Mouse (Mus musculus): ENCODE data around the gene Morc2a.

Morc2a gene

DNA sequence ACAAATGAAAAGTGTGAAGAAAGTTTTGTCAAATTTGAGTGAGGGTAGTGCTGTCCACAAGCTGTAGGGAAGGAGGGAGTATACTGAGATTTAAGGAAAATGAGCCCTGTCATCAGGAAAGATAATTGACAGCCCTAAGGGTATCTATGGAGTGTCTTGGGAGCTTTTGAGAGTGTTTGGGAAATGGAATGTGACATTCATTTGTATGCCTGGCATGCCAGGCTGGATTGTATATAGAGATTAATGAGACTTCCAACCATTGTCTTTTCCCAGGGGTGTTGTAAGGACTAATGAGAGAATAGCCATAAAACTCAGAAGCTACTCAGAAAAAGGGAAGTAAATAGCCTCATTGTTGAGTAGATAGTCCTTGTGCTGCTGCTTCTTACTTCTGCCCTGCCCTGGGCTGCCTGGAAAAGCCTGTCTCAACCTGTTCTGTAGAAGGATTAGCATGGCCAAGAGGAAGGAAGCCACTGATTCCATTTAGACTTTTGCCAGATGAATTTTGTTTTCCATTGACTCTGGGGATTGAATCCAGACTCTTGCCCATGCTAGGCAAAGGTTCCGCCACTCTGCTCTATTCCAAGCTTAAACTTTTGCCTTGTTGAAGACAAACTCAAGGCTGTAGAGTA, 22.1 kb downstream of the Morc2a start:
- ChIA-PET CTCF (interaction anchor here in 1 of 4 experiments (0.9 kb wide), 1 partner anchor 357 kb away, joined by 3 read pairs; no protein-coding TSS in a partner anchor), POLR2A (interaction anchor here in 3 of 4 experiments (0.9 to 8.3 kb wide), 9 partner anchors 10 to 136 kb away, joined by 3 to 82 read pairs (median 4); partner anchors contain the start of gene Morc2a (in 3 of the 3))

DNA sequence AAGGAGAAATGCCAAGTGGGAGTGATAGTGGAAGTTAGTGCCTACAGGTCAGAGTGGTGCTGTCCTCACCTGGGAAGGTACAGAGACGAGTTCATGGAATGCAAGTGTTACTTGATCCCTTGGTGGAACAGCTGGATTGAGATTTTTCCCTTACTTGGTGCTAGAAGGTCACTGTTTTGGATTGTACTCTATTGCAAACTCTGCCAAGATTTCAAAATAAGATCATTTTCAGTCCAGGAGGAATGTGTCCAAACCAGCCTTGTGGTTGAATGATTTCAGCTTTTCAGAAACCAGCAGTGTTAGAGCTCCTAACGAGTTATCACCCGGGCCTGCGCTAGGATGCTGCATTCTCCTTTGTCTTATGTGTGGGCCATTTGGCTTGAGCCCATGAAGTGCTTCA, 25.6 kb downstream of the Morc2a start:
- ChIA-PET POLR2A (interaction anchor here in 2 of 4 experiments (1.2 to 5.7 kb wide), 6 partner anchors 10 to 26 kb away, joined by 3 to 39 read pairs (median 9); partner anchors contain the start of gene Morc2a (in 2 of the 2)), CTCF (no interaction called here)

DNA sequence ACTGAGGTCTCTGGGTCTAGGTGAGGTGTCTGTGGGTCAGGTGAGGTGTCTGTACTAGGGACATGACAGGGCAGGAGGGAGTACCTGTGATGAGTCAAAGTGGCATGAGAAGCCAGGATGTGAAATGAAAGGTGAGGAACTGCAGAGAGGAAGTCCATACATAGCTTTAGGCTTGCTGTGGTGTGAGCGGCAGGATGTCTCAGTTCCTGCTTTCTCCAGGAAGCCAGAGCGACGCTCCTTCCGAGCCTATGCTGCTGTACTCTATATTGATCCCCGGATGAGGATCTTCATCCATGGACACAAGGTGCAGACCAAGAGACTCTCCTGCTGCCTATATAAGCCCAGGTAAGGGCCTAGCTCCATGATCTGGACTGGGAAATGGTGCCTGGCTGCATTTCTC, 27.4 kb downstream of the Morc2a start:
- ChIA-PET POLR2A (interaction anchor here in 2 of 4 experiments (0.8 to 5.7 kb wide), 9 partner anchors 8 to 70 kb away, joined by 3 to 39 read pairs (median 6); partner anchors contain the start of gene Morc2a (in 2 of the 2)), CTCF (interaction anchor here in 1 of 4 experiments (1.3 kb wide), 1 partner anchor 110 kb away, joined by 4 read pairs; no protein-coding TSS in a partner anchor)

DNA sequence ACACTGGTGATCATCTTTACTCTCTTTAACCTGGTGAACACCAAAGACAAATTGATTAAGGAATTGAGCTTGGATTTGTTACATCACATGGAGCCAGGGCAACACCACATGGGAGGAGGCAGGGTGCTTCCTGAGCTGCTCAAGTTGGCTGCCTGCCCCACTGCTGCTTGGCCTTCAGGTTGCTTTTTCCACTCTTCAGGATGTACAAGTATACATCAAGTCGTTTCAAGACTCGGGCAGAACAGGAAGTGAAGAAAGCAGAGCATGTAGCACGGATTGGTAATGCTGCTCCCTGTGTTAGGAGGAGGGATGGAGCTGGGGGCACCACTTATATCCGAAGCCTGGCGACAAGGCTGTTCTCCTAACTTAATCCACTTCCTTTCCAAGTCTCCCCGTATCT, 28.2 kb downstream of the Morc2a start:
- CTCF ChIA-PET, result interaction anchor here in 2 of 4 experiments (0.7 to 1.3 kb wide), 2 partner anchors 109 to 200 kb away, joined by 3 to 4 read pairs; no protein-coding TSS in a partner anchor
- POLR2A ChIA-PET, result interaction anchor here in 2 of 4 experiments (0.8 to 5.7 kb wide), 10 partner anchors 9 to 71 kb away, joined by 3 to 39 read pairs (median 6); partner anchors contain the start of gene Morc2a (in 2 of the 2)

DNA sequence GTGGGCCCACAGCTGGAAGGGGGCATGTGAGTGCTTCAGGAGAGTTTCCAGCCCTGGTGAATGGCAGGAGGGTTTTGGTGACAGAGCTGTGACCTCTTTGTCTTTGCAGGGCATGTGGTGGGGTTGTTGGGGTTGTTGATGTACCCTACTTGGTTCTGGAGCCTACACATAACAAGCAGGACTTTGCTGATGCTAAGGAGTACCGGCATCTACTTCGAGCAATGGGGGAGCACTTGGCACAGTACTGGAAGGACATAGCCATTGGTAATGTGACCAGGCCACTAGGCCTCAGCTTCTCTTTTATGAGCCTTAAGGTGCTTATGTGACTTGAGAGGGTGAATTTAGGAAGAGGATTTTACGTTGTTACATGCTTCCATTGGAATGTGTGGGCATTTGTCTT, 30.8 kb downstream of the Morc2a start:
- ChIA-PET CTCF (no interaction called here), POLR2A (interaction anchor here in 2 of 4 experiments (0.8 to 2.9 kb wide), 5 partner anchors 10 to 284 kb away, joined by 3 to 10 read pairs (median 5); partner anchors contain the start of genes Morc2a (in 1 of the 2) and Pes1 (in 1 of the 2))

DNA sequence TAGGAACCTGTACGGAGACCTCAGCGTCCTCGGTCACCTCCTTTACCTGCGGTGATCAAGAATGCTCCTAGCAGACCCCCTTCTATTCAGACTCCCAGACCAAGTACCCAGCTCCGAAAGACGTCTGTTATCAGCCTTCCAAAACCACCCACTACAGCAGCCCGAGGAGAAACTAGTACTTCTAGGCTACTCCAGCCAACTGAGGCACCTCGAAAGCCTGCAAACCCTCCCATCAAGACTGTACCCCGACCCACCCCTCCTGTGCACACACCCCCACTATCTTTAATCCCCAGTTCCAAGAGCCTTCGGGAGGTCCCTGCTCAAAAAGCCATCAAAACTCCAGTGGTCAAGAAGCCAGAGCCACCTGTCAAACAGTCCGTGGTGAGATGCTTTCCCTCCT, 34.7 kb downstream of the Morc2a start:
- ChIA-PET CTCF (interaction anchor here in 2 of 4 experiments (0.7 to 1.4 kb wide), 3 partner anchors 31 to 238 kb away, joined by 3 to 8 read pairs (median 3); no protein-coding TSS in a partner anchor), POLR2A (interaction anchor here in 2 of 4 experiments (0.6 to 3.6 kb wide), 8 partner anchors 10 to 211 kb away, joined by 3 to 24 read pairs (median 4); partner anchors contain the start of genes Morc2a (in 2 of the 2), 4921536K21Rik (in 1 of the 2) and Dusp18 (in 1 of the 2))

DNA sequence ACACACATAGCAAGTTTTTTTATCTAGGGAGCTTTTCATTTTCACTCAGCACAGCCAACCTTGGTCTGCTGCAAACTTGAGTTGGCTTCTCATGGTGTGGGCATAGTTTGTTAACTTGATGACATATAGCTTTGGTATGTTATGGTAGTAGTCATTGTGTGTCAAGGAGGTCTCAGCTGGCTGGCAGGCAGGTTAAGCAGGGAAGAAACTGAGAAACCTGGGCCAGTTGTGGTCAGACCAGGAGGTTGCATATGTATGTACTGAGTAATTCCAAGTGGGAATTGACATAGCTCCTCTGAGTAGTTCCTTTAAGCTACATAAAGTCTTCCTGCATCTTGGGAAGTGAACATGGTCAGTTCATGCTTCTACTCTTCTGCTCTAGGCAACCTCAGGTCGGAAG, 35.2 kb downstream of the Morc2a start:
- ChIA-PET CTCF (interaction anchor here in 3 of 4 experiments (0.7 to 1.4 kb wide), 4 partner anchors 13 to 237 kb away, joined by 3 to 8 read pairs (median 3); no protein-coding TSS in a partner anchor), POLR2A (interaction anchor here in 2 of 4 experiments (0.8 to 3.6 kb wide), 7 partner anchors 10 to 211 kb away, joined by 3 to 24 read pairs (median 4); partner anchors contain the start of genes Morc2a (in 2 of the 2), 4921536K21Rik (in 1 of the 2) and Dusp18 (in 1 of the 2))

DNA sequence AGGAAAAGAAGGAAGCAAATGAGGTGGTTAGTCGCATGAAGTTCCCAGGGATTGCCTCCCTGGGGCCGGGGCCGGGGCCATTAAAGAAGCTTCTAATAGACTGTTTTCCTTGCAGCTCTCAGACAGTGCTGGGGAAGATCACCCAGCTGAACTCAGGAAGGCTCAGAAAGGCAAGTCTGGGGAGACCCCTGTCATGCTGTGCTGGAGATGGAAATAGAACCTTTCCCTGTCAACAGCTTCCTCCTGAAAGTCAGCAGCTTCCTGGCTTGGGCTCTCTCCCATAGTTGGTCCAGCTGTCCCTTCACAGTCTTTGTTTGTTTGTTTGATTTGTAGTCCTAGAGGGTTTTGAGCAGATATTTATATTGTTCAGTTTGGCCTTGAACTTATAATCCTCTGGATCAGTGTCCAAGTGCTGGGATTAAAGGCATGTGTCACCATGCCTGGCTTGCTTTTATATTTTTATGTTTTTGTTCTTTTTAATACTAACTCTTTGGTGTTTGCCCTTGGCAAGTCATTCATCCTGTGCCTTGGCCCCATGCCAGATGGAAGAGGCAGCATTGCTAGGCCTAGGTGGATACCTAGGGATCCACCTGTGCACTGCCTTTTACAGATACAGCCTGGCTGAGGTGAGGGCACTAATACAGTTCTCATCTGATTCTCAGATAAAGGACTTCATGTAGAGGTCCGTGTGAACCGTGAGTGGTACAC, 35.9 kb downstream of the Morc2a start:
- POLR2A ChIA-PET, result interaction anchor here in 2 of 4 experiments (1.1 to 3.6 kb wide), 6 partner anchors 11 to 210 kb away, joined by 3 to 24 read pairs (median 9); partner anchors contain the start of genes Morc2a (in 2 of the 2), 4921536K21Rik (in 1 of the 2) and Dusp18 (in 1 of the 2)
- CTCF ChIA-PET, result interaction anchor here in 2 of 4 experiments (0.9 to 1.4 kb wide), 4 partner anchors 10 to 170 kb away, joined by 3 to 9 read pairs (median 3); no protein-coding TSS in a partner anchor

DNA sequence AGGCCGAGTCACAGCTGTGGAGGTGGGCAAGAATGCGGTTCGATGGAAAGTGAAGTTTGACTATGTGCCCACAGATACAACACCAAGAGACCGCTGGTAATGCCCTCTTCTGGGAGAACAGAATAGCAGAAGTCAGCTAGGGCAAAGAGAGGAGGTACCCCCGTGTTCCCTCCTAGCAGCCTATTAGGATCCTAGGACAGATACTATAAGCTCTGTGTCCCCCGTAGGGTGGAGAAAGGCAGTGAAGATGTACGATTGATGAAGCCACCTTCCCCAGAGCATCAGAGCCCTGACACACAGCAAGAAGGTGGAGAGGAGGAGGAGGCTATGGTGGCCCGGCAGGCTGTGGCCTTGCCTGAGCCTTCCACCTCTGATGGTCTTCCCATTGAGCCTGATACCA, 36.4 kb downstream of the Morc2a start:
- CTCF ChIA-PET, result interaction anchor here in 2 of 4 experiments (0.9 to 1.2 kb wide), 4 partner anchors 9 to 171 kb away, joined by 3 to 9 read pairs (median 3); no protein-coding TSS in a partner anchor
- POLR2A ChIA-PET, result interaction anchor here in 3 of 4 experiments (0.9 to 3.6 kb wide), 4 partner anchors 12 to 37 kb away, joined by 3 to 24 read pairs (median 16); partner anchors contain the start of gene Morc2a (in 2 of the 3)

DNA sequence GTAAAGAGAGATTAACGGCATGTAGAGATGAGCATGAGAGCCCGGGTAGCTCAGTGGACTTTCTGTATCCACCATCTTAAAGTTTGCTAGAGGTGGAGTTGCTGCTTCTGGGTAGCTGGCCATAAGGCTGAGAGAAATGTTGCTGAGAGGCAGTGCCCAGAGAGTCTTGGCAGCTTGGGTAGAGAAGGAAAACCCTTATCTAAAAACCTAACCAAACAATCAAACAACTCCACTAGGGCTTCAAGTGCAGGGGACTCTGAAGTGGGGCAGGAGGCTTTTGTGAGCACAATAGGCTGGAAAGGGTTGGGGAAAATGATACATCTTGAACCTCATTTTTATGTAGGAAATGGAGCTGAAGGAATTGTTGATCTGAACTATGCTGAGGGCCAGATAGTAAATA, 37.3 kb downstream of the Morc2a start:
- ChIA-PET POLR2A (interaction anchor here in 3 of 4 experiments (0.9 to 3.6 kb wide), 6 partner anchors 9 to 38 kb away, joined by 3 to 24 read pairs (median 6); partner anchors contain the start of gene Morc2a (in 2 of the 3)), CTCF (interaction anchor here in 2 of 4 experiments (1.0 to 1.2 kb wide), 2 partner anchors 11 to 171 kb away, joined by 3 read pairs; no protein-coding TSS in a partner anchor)

DNA sequence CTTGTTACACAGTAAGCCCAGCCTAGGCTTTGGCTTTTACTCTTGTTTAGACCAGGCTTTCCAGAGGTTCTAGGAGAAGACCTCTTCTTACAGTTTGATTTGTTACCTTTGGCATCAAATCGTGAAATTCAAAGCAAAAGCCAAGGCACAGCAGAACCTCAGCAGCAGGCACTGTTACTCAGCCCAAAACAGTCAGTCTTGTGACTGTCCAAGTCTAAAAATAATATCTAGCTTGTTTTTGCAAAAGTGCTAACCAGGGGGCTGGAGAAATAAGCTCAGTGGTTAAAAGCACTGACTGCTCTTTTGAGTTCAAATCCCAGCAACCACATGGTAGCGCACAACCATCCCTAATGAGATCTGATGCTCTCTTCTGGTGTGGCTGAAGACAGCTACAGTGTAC, 37.9 kb downstream of the Morc2a start:
- ChIA-PET CTCF (no interaction called here), POLR2A (interaction anchor here in 2 of 4 experiments (0.9 to 3.2 kb wide), 5 partner anchors 10 to 38 kb away, joined by 3 to 18 read pairs (median 3); partner anchors contain the start of gene Morc2a (in 2 of the 2))

DNA sequence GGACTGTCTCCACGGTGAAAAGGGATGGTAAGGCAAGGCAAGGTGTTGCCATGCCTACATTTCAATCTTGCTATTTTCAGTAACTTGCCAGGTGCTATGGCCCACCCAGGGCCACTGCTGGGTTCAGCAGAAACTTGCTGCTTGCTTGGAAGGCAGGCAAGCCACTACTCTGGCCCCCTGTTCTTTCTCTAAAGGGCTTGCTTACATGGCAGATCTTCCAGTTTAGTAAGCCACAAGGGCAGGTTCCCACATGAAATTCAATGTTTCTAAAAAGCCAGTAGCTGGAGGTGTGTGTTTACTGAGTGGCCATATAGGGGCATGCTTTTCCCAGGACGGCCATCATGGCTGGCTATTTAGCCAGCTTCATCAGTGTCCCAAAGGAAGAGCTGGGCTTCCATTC, 42.8 kb downstream of the Morc2a start:
- POLR2A ChIA-PET, result interaction anchor here in 3 of 4 experiments (0.8 to 2.2 kb wide), 8 partner anchors 11 to 63 kb away, joined by 3 to 9 read pairs (median 4); partner anchors contain the start of gene Morc2a (in 2 of the 3)
- CTCF ChIA-PET, result interaction anchor here in 2 of 4 experiments (0.6 to 1.4 kb wide), 2 partner anchors 76 to 95 kb away, joined by 3 read pairs; no protein-coding TSS in a partner anchor

DNA sequence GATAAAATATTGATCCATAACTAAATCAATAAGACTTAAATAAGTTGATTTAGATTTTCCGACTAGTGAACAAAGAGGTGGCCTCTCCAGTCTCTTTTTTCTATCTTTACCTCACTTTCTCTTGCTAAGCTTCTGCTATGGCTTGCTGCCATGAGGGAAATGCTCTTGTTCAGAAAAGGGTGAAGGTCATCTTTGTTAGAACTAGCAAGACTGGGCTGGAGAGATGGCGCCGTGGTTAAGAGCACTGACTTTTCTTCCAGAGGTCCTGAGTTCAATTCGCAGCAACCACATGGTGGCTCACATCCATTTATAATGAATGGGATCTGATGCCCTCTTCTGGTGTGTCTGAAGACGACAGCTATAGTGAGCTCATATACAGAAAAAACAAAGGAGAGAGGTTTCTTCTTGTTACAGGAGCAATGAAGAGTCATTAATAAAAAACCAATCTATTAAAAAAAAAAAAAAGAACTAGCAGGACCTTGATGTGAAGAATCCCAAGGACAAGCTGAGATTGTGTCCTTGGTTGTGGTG, 47.2 kb downstream of the Morc2a start:
- ChIA-PET CTCF (interaction anchor here (0.6 to 4.4 kb wide), 38 partner anchors 12 to 1281 kb away, joined by 3 to 35 read pairs (median 4); partner anchors contain the start of genes Selenom (in 2 of the 4) and Slc35e4 (in 2 of the 4)), POLR2A (interaction anchor here (0.6 to 2.9 kb wide), 14 partner anchors 7 to 550 kb away, joined by 3 to 20 read pairs (median 4); partner anchors contain the start of gene Morc2a (in 3 of the 4))

DNA sequence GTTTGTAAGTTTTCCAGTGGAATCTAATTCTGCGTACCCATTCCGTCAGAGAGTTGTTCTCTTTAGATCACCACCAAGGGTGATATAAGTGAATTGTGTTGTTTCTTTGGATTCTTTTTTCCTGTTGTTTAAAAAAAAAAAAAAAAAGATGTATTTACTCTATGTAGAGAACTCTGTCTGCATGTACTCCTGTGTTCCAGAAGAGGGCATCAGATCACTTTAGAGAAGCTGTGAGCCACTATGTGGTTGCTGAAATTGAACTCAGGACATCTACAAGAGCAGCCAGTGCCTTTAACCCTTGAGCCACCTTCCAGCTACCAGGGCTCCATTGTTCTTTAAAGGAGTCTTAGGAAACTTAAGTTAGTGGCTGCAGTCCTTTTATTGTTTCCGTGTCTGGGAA, 48.5 kb downstream of the Morc2a start:
- ChIA-PET CTCF (interaction anchor here (0.5 to 4.4 kb wide), 28 partner anchors 12 to 438 kb away, joined by 3 to 35 read pairs (median 3); partner anchors contain the start of gene Selenom (in 1 of the 4)), POLR2A (interaction anchor here in 3 of 4 experiments (0.5 to 1.8 kb wide), 9 partner anchors 9 to 535 kb away, joined by 3 to 6 read pairs (median 4); partner anchors contain the start of gene Morc2a (in 1 of the 3))

DNA sequence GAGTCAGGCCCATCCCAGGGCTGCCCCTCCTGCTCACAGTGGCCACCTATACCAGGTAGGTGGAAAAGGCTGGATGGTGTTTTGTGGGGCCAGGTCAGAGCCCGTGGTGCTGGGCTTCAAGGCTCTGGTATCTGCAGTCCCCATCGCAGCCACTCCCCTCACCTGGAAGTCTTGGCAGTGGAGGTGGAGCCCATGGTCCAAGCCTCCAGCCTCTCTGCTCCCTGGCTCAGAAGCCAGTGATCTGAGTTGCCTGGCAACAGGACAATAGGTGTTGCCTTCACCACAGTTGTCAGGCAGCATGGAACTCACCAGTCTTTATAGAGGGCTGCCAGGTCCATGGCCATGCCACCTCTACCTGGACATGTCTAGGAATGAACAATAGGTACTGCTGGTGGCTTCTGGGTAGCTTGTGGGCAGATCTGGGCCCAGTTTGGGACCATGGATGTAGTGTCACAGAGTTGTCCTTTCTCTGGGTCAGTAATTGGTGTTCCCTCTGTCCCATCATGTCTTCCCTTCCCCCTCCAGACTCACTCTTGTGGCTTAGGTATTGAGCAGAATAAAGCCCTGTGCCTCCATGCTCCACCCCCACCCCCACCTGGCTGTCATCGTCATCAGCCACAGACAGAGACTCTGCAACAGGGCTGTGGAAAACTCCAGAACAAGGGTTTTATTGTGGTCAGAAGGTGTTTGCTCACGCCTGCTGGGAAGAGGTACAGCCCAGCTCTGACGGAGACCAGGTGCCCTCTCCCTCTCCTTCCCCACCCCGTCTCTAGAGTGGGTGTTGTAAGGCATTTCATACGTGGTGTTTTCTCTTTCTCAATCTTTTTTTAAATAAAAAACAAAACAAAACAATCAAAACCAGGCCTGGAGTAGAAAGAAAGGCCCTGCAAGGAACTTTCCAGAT, 54.4 kb downstream of the Morc2a start:
- ChIA-PET CTCF (interaction anchor here in 2 of 4 experiments (0.5 to 1.3 kb wide), 2 partner anchors 84 to 219 kb away, joined by 3 read pairs; no protein-coding TSS in a partner anchor), POLR2A (interaction anchor here in 1 of 4 experiments (0.7 to 1.2 kb wide), 2 partner anchors 11 to 55 kb away, joined by 3 to 6 read pairs; partner anchors contain the start of gene Morc2a)

DNA sequence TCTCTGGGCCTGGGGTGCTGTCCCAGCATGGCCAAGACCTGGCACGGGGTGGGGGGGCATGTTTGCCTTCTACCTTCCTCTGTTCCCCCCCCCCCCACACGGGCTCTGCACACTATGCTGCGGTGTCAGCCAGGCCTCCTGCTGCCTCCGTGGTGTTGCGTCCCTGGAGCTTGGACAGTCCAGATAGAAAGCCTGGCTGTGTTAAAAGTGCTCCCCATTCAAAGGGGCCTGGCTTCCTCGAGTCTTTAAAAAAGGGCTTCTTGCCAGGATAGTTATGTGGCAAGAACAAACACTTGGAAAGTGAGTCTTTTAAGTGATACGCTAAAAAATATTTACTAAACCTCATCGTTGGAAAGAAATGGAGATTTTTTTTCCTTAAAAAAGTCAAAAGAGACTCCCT, 55.4 kb downstream of the Morc2a start:
- CTCF ChIA-PET, result interaction anchor here in 1 of 4 experiments (0.7 kb wide), 1 partner anchor 101 kb away, joined by 7 read pairs; no protein-coding TSS in a partner anchor
- POLR2A ChIA-PET, result interaction anchor here in 1 of 4 experiments (0.6 to 0.8 kb wide), 2 partner anchors 81 to 333 kb away, joined by 3 to 4 read pairs; no protein-coding TSS in a partner anchor

All from embryonic stem cell, embryonic (primary cell).